Mouse (Mus musculus): Measurements from ENCODE around the gene Olfr1107.

The Olfr1107 gene

DNA sequence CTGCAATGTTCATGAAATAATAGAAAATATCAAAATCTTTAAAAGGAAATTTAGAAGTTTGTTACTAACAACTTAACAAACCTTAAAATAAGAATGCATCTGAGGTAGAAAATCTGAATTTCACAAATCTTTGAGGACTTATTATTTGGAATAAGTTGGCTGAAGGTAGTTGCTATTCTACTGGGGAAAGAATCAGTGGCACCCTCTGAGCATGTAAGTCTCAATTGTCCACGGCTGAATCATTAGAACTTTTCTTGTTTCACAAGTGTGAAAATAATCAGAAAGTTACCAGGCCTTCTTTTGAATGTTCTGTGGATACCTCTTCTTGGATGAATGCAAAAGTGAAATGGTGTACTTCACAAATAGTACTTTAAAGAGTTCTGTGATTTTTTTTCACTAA lies at the start of gene Olfr1107:
TSS of gene Olfr1107 (minus strand) at position 101 of the 400 bp plus-strand sequence.
- no peak for DNase-seq (ENCODE audit: low read depth, low spot score)

DNA sequence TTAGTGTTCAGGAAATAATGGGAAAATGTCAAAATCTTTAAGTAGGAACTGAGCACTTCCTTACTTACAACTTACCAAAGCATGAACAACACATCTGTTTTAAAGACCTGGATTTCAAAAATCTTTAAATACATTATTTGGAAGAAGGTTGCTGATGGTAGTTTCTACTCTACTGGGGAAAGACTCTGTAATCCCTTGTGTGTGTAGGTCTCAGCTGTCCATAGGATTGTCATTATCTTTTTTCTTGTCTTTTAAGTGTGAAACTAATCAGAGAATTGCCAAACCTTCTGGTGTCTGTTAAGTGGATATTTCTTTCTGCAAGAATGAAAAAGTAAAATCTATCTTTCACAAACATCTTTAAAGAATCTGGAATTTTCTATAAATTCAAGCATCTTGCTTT lies 38.9 kb upstream of the Olfr1107 start, which contains the start of gene Olfr259:
TSS of gene Olfr259 (minus strand) at position 101 of the 400 bp plus-strand sequence.
- no peak for DNase-seq (ENCODE audit: low read depth, low spot score)

DNA sequence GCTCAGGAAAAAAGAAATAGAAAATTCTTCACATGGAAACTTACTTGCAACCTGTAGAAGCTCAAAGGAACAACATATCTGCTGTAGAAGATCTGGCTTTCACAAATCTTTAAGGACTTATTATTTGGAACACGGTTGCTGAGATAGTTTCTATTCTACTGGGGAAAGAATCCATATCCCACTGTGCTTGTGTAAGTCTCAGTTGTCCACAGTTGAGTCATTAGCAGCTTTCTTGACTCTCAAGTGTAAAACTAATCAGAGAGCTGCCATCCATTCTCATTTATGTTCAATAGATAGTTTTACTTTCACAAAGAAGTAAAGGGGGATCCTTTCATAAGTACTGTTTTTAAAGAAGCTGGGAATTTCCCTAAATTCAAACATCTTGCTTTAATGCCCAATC lies 20.3 kb upstream of the Olfr1107 start, which contains the start of gene Olfr1109:
TSS of gene Olfr1109 (minus strand) at position 101 of the 400 bp plus-strand sequence.
- DNase-seq (ENCODE audit: low read depth, low spot score) = no peak

DNA sequence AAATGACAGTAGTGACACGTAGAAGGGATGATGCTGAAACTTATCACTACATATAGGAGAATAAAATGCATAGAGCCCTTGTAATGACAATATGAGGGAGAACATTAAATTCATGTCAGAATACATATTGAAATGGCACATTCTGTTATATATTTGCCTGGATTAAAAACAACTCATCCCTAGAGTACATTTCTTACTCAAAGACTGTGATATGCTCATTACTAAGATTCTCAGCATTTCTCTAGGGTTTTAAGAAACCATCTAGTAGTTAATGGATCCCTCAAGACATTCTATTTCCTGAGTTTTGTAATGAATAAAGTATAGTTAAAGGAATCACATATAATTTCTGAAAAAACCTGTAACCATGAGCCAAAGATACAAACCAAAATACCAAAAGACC lies 23.4 kb downstream of the Olfr1107 start, which contains the start of gene Olfr1106:
TSS of gene Olfr1106 (minus strand) at position 101 of the 400 bp plus-strand sequence.
- no peak for DNase-seq (ENCODE audit: low read depth, low spot score)

DNA sequence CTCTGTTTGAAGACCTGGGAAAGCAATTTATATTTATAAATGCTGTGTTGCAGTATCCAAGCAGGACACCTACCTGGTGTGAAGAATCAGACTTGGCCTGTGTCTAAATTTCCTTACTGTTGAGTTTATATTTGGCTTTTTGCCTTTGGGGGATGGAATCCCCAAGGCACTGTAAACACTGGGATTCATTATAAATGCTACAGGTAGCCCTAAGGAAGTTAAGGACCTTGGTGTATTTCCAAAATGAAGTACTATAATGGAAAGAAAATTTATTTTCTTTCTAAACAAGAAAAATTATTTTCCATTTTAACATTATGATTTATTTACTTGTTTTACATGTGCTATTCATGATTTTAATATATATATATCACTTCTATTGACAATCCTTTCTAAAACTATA lies 39.2 kb downstream of the Olfr1107 start, which contains the start of gene Olfr1105:
TSS of gene Olfr1105 (minus strand) at position 101 of the 400 bp plus-strand sequence.
- no peak for DNase-seq (ENCODE audit: low read depth, low spot score)

DNA sequence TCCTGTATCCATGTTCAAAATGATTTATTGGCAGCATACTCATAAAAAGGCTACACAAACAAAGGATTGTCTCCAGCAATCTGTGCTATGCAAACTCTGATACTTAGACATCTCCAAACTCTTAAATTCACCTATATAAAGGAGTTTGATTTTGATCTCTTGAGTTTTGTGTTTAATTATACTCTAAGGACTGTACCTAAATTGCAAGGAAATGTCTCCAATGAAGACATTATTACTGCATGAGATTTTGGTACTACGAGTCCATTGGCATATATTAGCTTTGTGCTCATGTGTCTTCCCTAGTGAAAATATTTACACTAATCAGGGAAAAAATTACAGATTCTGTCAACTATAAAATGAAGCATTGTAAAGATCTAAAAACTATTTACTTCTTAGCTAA lies 48.6 kb downstream of the Olfr1107 start, which contains the start of gene Olfr1104:
TSS of gene Olfr1104 (minus strand) at position 101 of the 400 bp plus-strand sequence.
- no peak for DNase-seq (ENCODE audit: low read depth, low spot score)
